Mouse (Mus musculus): Measurements from ENCODE around the gene Elf4. TPM values are rescaled to one million over a fixed set of nuclear protein-coding genes. Genes with fewer than 3 reads are reported as not detected.
A peak's percentile ranks its signal among the peaks of the same experiment; 100 is the strongest.

Gene Elf4
- polyA plus RNA-seq (2012; rRNA removed) (3.5 and 3.8 TPM in 2 replicates), polyA plus RNA-seq (2014; fragmentation: Nextera tagmentation; extraction: Ambion mirVana) (2.5 and 2.6 TPM in 2 replicates)

DNA sequence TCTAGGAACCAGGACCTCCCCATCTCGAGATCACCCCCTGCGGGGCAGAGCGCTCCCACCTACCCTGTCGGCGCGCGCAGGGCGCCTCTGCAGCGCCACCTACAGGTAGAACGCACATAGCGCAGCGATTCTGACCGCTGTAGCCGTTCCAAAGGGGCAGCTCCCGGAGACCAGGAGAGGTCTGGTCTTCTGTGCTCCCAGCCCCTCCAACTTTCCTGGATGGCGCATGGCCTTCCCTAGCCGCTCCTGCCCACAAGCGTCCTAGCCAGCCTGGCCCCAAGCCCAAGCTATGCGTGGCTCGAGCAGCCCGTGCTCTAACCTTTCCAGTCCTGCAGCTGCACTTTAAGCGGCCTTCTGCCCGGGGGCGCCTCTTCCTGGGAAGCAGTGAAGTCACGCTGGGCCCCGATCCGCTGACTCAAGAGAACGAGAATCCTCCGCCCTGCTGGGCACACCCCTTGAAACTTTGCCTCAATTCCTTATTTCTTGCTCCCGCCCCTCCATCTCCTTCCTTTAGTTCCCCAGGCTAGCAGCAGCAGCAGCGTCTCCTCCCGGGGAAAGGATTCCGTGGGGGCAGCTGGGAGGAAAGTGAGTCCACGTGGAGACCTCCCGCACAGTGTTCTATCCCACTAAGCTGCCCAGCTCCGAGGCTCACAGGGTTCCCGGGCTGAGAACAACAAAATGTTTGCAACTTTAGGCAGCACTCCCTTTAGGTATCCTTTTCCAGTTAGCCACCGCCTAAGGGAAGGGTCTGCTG, at the start of gene Elf4:
Gene Elf4 (minus strand): TSS at position 379 of the 754 bp plus-strand sequence.
- no peak for DNase-seq (ENCODE audit: low read depth in 3 of 3, low spot score in 3 of 3)
- no peak within 1 kb of the TSS for H3K27ac ChIP-seq
- H3K36me3 ChIP-seq (replicated peaks; ENCODE audit: control insufficient read depth, insufficient read depth, low read depth), result no peaks in the 10 kb centered on the region
- no peaks in the 10 kb centered on the region for H3K27me3 ChIP-seq (ENCODE audit: control insufficient read depth, insufficient read depth, low read length)
- H3K9me3 ChIP-seq (ENCODE audit: control insufficient read depth, low read length), result no peaks in the 10 kb centered on the region
- no peaks in the 10 kb centered on the region for H3K4me1 ChIP-seq (replicated peaks; ENCODE audit: control insufficient read depth in 2 of 2, insufficient read depth in 2 of 2, low read length in 1 of 2)
- H3K4me2 ChIP-seq (ENCODE audit: low read depth), result peak within 1 kb of the TSS; percentile 64
- 0 out of 2 replicates have a peak within 1 kb of the TSS, but pooled peaks have one; percentile 7 for H3K9ac ChIP-seq (replicated peaks)
- peak; percentile 64; the same call in 1 of the 2 replicates for ATAC-seq (ENCODE audit: insufficient read depth)
- H3K4me3 ChIP-seq (ENCODE audit: insufficient read depth in 1 of 2, low read depth in 2 of 2, low read length in 2 of 2), result peak within 1 kb of the TSS; percentile 39 to 48
- WGBS (ENCODE audit: insufficient replicate concordance), result 15% methylated on average over 37 of the region's 38 CpGs
- TF ChIP-seq CTCF (IDR thresholded peaks at IDR 0.05; ENCODE audit: low read depth) (peak; percentile 91), EP300 (IDR thresholded peaks at IDR 0.05; ENCODE audit: low read depth) (no peak)

DNA sequence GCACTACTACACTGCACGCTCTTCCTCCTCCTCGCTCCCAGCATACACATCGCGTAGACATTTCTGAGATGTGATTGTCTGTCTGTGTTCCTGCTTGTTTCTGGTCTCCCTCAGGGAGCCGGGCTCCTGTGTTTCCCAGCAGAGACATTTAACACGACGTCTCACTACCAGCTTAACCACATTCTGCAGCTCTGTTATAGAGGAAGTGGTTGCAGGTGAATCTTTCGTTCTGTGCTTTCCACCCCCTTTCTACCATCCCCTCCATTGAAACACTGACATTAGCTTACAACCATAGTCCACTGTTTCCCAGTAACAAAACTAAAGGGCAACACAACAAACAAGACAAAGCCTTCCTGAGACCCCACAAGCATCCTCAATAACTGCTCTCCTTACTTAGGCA, 30.8 kb upstream of the Elf4 start:
- Histone ChIP-seq H3K9me3 (ENCODE audit: control insufficient read depth, low read length) (no peaks in the 10 kb centered on the region), H3K36me3 (replicated peaks; ENCODE audit: control insufficient read depth, insufficient read depth, low read depth) (no peaks in the 10 kb centered on the region; the same call in 1 of the 2 replicates), H3K4me3 (ENCODE audit: insufficient read depth in 1 of 2, low read depth in 2 of 2, low read length in 2 of 2) (no peak overlapping the region), H3K9ac (replicated peaks) (no peak overlapping the region), H3K27me3 (ENCODE audit: control insufficient read depth, insufficient read depth, low read length) (no peaks in the 10 kb centered on the region), H3K27ac (no peak overlapping the region), H3K4me2 (ENCODE audit: low read depth) (no peak overlapping the region), H3K4me1 (replicated peaks; ENCODE audit: control insufficient read depth in 2 of 2, insufficient read depth in 2 of 2, low read length in 1 of 2) (no peaks in the 10 kb centered on the region)
- TF ChIP-seq CTCF (IDR thresholded peaks at IDR 0.05; ENCODE audit: low read depth) (no peak), EP300 (IDR thresholded peaks at IDR 0.05; ENCODE audit: low read depth) (no peak)
- DNase-seq (ENCODE audit: low read depth in 3 of 3, low spot score in 3 of 3) (no peak), ATAC-seq (ENCODE audit: insufficient read depth) (no peak)
- WGBS (ENCODE audit: insufficient replicate concordance), result 73% methylated on average over 8 of the region's 8 CpGs

DNA sequence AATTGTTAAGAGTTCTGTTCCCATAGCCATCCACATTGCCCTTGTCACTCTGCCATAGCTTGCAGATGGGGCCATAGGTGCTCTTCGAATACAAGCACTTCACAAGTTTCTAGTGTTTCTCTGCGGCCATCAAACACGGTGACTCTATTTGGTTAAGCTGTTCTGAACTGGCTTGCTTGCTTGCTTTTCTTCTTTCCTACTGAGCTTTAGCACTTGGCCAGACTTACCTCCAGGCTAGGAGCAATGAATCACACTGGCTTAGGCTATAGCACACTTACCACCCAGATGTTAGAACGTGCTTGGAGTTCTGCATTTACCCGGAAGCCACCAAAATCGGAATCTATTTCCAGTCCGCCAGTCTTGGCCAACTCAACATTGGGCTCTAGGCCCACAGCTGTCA, 18.8 kb upstream of the Elf4 start:
- no peaks in the 10 kb centered on the region for H3K36me3 ChIP-seq (replicated peaks; ENCODE audit: control insufficient read depth, insufficient read depth, low read depth)
- 77% methylated on average over 7 of the region's 7 CpGs for WGBS (ENCODE audit: insufficient replicate concordance)

DNA sequence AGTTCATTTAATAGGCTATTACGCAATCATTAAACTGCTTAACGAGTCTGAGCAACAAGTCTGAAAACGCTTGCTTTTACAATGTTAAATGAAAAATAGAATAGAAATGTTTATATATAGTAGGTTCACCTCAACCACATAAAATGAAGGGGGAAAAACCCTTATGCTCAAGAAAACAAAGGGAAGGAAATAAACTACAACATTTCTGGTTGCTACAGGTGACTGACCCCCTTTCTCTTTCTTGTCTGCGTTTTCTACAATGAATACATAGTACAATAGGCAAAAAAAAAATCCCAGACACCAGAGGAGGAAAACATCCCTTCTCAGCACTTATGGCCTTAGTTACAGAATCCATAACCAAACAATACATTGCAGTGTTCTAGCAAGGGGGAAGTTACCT, 18.2 kb upstream of the Elf4 start:
- H3K27me3 ChIP-seq (ENCODE audit: control insufficient read depth, insufficient read depth, low read length), result no peaks in the 10 kb centered on the region
- ATAC-seq (ENCODE audit: insufficient read depth), result no peak
- no peaks in the 10 kb centered on the region for H3K9me3 ChIP-seq (ENCODE audit: control insufficient read depth, low read length)
- H3K4me3 ChIP-seq (ENCODE audit: insufficient read depth in 1 of 2, low read depth in 2 of 2, low read length in 2 of 2), result no peak overlapping the region
- H3K4me2 ChIP-seq (ENCODE audit: low read depth), result no peak overlapping the region
- no peak for DNase-seq (ENCODE audit: low read depth in 3 of 3, low spot score in 3 of 3)
- H3K36me3 ChIP-seq (replicated peaks; ENCODE audit: control insufficient read depth, insufficient read depth, low read depth), result no peaks in the 10 kb centered on the region
- 73% methylated on average over 4 of the region's 4 CpGs for WGBS (ENCODE audit: insufficient replicate concordance)
- H3K4me1 ChIP-seq (replicated peaks; ENCODE audit: control insufficient read depth in 2 of 2, insufficient read depth in 2 of 2, low read length in 1 of 2), result no peaks in the 10 kb centered on the region
- H3K27ac ChIP-seq, result no peak overlapping the region
- TF ChIP-seq CTCF (IDR thresholded peaks at IDR 0.05; ENCODE audit: low read depth), result no peak
- TF ChIP-seq EP300 (IDR thresholded peaks at IDR 0.05; ENCODE audit: low read depth), result no peak
- no peak overlapping the region for H3K9ac ChIP-seq (replicated peaks)

More for the DNA sequence above, 18.8 kb upstream of the Elf4 start:
- Histone ChIP-seq H3K9me3 (ENCODE audit: control insufficient read depth, low read length) (no peaks in the 10 kb centered on the region), H3K27ac (no peak overlapping the region), H3K27me3 (ENCODE audit: control insufficient read depth, insufficient read depth, low read length) (no peaks in the 10 kb centered on the region), H3K4me3 (ENCODE audit: insufficient read depth in 1 of 2, low read depth in 2 of 2, low read length in 2 of 2) (no peak overlapping the region), H3K4me2 (ENCODE audit: low read depth) (no peak overlapping the region), H3K4me1 (replicated peaks; ENCODE audit: control insufficient read depth in 2 of 2, insufficient read depth in 2 of 2, low read length in 1 of 2) (no peaks in the 10 kb centered on the region), H3K9ac (replicated peaks) (no peak overlapping the region)
- no peak for DNase-seq (ENCODE audit: low read depth in 3 of 3, low spot score in 3 of 3)
- ATAC-seq (ENCODE audit: insufficient read depth), result no peak
- TF ChIP-seq CTCF (IDR thresholded peaks at IDR 0.05; ENCODE audit: low read depth), result no peak
- no peak for TF ChIP-seq EP300 (IDR thresholded peaks at IDR 0.05; ENCODE audit: low read depth)

DNA sequence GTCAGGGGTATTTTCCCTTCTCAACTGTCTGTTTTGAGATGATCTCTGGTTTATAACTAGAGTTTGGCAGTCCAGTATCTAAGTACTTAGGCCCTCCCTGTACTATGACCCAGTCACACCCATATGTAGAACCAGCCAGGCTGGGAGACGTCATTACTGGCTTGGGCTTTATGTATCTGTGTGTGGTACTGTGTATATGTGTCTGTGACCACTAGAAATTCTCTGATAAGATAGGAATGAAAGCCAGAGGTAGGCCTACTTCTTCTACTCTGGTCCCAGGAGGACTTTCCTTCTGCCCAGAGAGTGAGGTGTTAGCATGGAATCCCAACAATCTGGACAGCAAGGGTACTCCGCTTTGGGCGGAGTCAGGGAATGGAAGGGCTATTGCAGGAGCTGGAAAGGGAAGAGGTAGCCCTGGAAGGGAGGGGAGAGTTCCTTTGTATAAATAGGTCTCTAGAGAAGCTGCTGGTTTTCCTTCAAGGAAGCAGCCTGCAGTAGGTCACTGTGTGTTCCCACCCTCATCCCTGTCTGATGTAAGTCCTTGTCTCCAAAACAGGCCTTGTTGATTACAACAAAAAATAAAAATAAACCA, 4.5 kb upstream of the Elf4 start:
- no peak for DNase-seq (ENCODE audit: low read depth in 3 of 3, low spot score in 3 of 3)

More for the DNA sequence above, 4.5 kb upstream of the Elf4 start:
- Histone ChIP-seq H3K4me2 (ENCODE audit: low read depth) (no peak overlapping the region), H3K27me3 (ENCODE audit: control insufficient read depth, insufficient read depth, low read length) (no peaks in the 10 kb centered on the region), H3K9ac (replicated peaks) (no peak overlapping the region), H3K4me1 (replicated peaks; ENCODE audit: control insufficient read depth in 2 of 2, insufficient read depth in 2 of 2, low read length in 1 of 2) (no peaks in the 10 kb centered on the region), H3K27ac (no peak overlapping the region), H3K36me3 (replicated peaks; ENCODE audit: control insufficient read depth, insufficient read depth, low read depth) (no peaks in the 10 kb centered on the region), H3K9me3 (ENCODE audit: control insufficient read depth, low read length) (no peaks in the 10 kb centered on the region), H3K4me3 (ENCODE audit: insufficient read depth in 1 of 2, low read depth in 2 of 2, low read length in 2 of 2) (no peak overlapping the region)
- WGBS (ENCODE audit: insufficient replicate concordance), result 64% methylated on average over 3 of the region's 3 CpGs
- ATAC-seq (ENCODE audit: insufficient read depth), result no peak
- TF ChIP-seq CTCF (IDR thresholded peaks at IDR 0.05; ENCODE audit: low read depth), result no peak
- TF ChIP-seq EP300 (IDR thresholded peaks at IDR 0.05; ENCODE audit: low read depth), result no peak
